Mouse (Mus musculus) cerebellum, postnatal 10 days (tissue): Measurements from ENCODE around the gene Nt5c2.

Source experiments
- DNase-seq, 2 experiments: peaks; one replicate each; pipeline ENCODE4 v3.0.0; 2021; ENCODE audit warnings: mixed read lengths in 2 of 2

Nt5c2 gene

DNA sequence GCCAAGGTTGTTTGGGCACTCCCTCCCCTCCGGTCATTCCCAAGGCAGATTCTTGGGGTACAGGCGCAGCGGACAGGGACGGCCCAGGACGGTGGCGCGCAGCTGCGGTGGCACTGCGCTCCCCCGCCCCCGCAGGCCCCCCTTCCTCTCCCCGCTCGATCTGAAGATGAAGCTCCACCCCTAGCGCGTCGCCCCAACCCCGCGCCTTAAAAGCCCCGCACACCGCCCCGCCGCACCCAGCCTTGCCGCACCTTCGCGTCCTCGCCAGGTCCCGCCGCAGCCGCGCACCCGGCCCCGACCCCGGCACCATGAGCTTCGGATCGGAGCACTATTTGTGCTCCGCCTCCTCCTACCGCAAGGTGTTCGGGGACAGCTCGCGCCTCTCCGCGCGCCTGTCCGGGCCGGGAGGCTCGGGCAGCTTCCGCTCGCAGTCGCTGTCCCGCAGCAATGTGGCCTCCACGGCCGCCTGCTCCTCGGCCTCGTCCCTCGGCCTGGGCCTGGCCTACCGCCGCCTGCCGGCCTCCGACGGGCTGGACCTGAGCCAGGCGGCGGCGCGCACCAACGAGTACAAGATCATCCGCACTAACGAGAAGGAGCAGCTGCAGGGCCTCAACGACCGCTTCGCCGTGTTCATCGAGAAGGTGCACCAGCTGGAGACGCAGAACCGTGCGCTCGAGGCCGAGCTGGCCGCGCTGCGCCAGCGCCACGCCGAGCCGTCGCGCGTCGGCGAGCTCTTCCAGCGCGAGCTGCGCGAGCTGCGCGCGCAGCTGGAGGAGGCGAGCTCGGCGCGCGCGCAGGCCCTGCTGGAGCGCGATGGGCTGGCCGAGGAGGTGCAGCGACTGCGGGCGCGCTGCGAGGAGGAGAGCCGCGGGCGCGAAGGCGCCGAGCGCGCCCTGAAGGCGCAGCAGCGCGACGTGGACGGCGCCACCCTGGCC is at the start of gene Nt5c2, which contains the start of gene Ina:
Gene Nt5c2 (minus strand): TSS at position 707 of the 935 bp plus-strand sequence.
Gene Ina (plus strand): TSS at position 252 of the 935 bp plus-strand sequence.
- peak; percentile 95 to 96 for DNase-seq

DNA sequence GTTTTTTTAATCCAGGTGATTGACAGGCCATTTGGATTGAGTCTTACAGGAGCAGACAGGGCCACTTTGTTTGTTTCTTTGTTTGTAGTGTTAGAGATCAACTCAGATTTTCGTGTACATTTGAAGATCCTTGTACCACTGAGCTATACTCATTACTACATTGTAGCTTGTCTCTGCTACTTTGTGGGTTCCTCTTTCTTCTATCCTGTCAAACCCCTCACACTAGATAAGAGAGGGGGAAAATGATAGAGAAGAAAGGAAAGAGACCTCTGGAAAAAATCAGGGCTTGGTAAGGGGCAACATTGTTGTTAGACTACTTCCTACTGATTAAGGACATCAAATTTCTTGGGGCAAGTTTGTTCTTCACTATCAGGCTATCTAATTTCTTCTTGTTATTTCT is 42.7 kb upstream of the Nt5c2 start:
- no peak for DNase-seq

DNA sequence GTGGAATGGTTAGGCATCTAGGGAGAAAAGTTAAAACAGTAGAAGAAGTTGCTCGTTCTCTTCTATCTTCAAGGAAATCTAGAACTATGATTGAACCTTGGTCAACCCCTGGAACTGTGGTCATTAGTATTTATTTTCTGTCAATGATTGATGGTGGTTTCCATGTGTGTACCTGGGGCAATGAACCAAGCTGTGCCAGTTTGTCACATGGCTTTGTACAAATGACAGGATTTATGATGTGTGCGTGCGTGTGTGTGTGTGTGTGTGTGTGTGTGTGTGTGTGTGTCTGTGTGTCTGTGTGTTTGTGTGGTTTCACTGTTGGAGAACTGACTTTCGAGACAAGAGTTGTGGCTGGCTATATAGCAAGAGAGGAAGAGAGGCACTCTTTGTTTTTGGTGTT is 38.5 kb upstream of the Nt5c2 start:
- DNase-seq, result no peak

- DNase-seq, result no peak
Measured at GRCm38 (mm10) chr19:47052927-47053326, 38.0 kb upstream of the Nt5c2 start.

DNA sequence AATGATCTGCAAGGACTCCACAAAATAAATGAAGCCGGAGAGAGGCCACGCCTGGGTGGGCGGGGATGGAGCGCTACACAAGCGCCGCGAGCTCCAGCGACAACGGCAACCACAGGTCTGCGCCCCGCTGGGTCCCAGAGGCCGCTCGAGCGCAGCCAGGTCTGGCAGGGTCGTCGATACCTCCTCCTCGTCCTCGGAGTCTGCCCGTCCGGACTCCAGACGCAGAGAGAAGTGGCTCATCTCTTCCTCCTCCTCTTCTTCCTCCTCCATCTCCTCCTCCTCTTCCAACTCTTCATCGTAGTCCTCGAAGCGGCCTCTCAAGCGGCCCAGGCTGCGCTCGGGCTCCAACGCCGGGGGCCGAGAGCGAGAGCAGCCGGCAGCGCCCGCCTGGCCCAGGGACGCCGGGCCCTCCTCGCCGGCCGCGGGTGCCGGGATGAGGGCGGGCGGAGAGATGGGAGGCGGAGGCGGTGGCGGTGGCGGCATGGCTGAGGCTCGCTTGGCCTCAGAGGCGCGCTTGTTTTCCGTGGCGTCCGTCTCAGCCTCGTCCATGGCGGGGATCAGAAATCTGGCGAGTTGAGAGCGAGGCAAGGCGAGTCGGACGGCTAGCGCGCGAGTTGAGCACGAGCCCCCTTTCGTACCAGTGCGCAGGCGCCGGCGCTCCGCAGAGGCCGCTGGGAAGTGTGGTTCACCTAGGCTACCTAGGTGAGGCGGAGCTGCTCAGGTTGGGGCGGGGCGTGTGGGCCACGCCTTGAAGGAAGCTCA is 35.5 kb upstream of the Nt5c2 start, which contains the start of gene Pcgf6:
Gene Pcgf6 (minus strand): TSS at position 636 of the 762 bp plus-strand sequence.
- peak; percentile 90 to 94 for DNase-seq

- DNase-seq, result peak in 1 of 2 experiments; percentile 13
Measured at GRCm38 (mm10) chr19:47049840-47050239, 34.9 kb upstream of the Nt5c2 start.

DNA sequence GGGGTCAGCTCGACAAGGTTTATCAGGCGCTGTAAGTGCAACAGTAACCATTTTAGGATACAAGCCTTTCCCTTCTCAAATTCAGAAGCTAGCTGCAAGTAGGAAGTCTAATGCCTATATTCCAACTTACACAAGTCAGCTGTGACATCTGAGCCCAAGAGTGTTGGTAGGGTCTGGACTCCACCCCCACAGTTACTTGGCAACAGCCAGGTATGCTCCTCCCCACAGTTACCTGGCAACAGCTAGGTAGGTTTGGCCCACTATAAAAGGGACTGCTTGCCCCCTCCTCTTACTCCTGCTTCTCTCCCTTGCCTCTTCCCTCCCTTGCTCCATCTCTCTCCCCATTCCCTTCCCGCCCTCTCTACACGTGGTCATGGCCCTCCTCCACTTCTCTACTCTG is 34.1 kb upstream of the Nt5c2 start:
- DNase-seq, result no peak

- no peak for DNase-seq
Measured at GRCm38 (mm10) chr19:47047236-47047833, 32.4 kb upstream of the Nt5c2 start.

- no peak for DNase-seq
Measured at GRCm38 (mm10) chr19:47046343-47046742, 31.4 kb upstream of the Nt5c2 start.

DNA sequence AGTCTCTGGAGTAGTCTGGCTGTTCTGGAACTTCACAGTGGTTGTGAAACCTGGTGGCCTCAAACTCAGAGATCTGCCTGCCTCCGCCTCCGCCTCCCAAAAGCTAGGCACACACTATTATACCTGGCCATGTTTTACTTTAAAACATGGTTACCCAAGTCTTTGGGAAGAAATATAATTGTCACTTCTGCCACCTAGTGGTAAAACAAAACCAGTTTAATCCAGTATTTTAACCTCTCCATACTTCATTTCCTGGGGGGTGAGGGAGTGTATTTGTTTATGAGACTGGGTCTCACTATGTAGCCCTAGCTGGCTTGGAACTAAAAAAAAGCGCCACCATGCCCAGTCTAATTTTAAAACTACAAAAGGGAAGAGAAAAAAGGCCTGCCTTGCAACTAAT is 28.7 kb upstream of the Nt5c2 start:
- DNase-seq, result peak in 1 of 2 experiments; percentile 45

GRCm38 (mm10) chr19:47040720-47041473 is 25.9 kb upstream of the Nt5c2 start:
- DNase-seq, result no peak

DNA sequence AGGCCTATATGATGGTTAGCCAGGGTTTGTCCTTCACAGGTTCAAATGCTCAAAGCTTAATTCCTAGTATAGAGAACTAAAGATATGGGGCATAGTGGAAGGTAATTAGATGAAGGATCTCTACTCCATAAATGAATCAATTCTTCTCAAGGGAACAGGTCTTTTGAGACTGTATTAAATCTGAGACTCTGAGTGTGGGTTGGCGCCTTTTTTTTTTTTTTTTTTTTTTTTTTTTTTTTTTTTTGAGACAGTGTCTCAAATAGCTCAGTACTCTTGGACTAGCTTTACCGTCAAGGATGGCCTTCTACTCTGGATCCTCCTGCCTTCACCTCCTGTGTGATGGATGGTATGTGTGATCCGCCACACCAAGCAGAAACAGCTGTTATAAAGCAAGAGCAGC is 21.6 kb upstream of the Nt5c2 start:
- DNase-seq, result no peak

- DNase-seq, result no peak
Measured at GRCm38 (mm10) chr19:47034916-47035315, 20.0 kb upstream of the Nt5c2 start.

DNA sequence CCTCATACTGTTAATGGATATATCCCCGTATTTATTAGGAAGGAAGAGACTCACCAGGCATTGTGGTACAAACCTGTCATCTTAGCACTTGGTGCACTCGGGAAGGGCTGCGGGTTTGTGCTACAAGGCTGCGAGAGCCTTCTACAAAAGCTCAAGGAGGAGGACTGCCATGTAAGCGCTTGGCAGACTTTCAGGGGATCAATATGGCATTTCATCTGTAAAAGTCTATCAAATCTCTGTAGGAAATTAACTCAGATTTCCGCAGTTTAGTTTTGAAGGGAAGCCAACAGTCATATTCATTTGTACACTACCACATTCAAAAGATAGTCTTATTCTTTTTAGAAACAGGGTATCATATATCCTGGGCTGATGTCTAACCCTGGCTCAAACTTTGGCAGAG is 16.8 kb upstream of the Nt5c2 start:
- no peak for DNase-seq

DNA sequence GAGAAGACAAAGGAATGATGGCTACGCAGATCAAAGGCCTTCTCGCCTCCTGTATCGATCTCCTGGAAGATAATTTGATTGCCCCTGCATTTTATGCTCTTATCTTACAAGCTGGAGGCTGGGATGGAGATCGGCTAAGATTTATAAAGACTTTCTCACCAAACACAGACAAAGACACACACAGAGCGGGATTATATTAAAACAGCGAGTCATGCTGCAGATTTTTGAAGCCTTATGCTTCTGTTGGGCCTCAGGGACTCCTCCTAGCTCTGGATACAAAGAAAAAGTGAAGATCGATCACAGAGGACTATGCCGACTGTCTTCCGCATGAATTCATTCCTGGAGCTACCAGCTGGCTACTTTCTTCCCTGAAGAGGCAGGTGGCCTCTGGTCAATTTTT is 14.8 kb upstream of the Nt5c2 start:
- DNase-seq, result no peak

- no peak for DNase-seq
Measured at GRCm38 (mm10) chr19:47026513-47026912, 11.6 kb upstream of the Nt5c2 start.

GRCm38 (mm10) chr19:47024954-47025353 is 10.0 kb upstream of the Nt5c2 start:
- peak in 1 of 2 experiments; percentile 17 for DNase-seq

DNA sequence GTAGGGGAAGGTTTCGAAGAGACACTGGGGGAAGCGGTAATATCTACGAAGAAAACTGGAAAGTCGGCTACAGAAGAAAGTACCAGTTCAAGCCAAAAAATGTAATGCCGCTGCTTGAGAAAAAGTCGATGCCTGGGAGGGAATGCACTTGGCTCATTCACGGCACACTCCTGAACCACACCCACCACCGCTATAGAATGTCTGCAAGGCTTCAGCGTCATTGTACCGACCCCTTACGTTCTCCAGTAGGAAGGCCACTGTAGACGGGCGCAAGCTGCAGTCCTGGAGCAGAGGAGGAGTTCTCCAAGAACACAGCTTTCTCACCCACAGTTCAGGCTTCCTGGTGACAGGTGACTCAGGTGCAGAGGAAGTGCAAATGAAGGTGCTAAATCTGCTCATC is 8.6 kb upstream of the Nt5c2 start:
- no peak for DNase-seq

- no peak for DNase-seq
Measured at GRCm38 (mm10) chr19:47022709-47023108, 7.8 kb upstream of the Nt5c2 start.

GRCm38 (mm10) chr19:47019326-47019725 is 4.4 kb upstream of the Nt5c2 start:
- DNase-seq, result peak; percentile 68 to 73

DNA sequence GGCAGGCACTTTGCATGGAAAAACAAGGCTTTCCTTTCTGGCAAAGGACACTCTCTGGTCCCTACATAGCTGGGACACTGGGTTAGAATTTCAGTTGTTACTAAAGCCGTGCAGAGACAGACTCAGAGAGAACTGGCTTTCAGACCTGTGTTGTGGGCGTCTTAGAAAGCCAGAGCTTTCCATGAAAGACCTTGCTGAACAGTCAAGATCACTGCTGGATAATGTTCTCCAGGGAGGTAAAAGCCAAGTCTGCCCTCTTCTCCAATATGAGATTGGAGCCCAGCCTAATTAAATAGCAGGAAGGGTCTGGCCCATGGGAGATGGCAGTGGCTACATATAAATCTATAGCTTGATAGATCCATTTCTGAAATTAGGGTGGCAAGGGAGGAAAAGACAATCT is 3.4 kb upstream of the Nt5c2 start:
- no peak for DNase-seq

GRCm38 (mm10) chr19:47017831-47018230 is 2.9 kb upstream of the Nt5c2 start:
- DNase-seq, result peak in 1 of 2 experiments; percentile 45
